Mouse (Mus musculus): ENCODE measurements around the gene Stard13.

- TF ChIP-seq POLR2A (IDR thresholded peaks at IDR 0.05; ENCODE audit: low read depth, low read length) (no peak), CTCF (IDR thresholded peaks at IDR 0.05; ENCODE audit: extremely low read depth, insufficient read depth, insufficient read length, insufficient replicate concordance) (no peak)
Observed at GRCm38 (mm10) chr5:151108291-151108897, 125.2 kb downstream of the Stard13 start.
